Mouse (Mus musculus) liver, postnatal 0 days (tissue): ENCODE measurements around the gene Atp6v1c2.

Experiments
- CTCF ChIP-seq: sonication (generic); IDR thresholded peaks from 2 replicates; pipeline ENCODE4 v1.5.1; 2016; ENCODE audit warnings: antibody characterized with exemption, low read depth
- EP300 ChIP-seq: IDR thresholded peaks from 2 replicates; pipeline ENCODE4 v1.6.1; 2016; ENCODE audit warnings: antibody characterized with exemption, low read depth, mild to moderate bottlenecking

GRCm38 (mm10) chr12:17266673-17266990 lies 62.5 kb downstream of the Atp6v1c2 start:
- TF ChIP-seq CTCF, result no peak
- TF ChIP-seq EP300, result no peak
